Mouse (Mus musculus) heart, postnatal 10 days (tissue): ENCODE data around the gene Ccr4. TPM values are rescaled to one million over a fixed set of nuclear protein-coding genes. Genes with fewer than 3 reads are reported as not detected.

Experiments
- DNase-seq, 2 experiments: peaks; one replicate each; pipeline ENCODE4 v3.0.0; 2021
- intact Hi-C: fragments of 180-260 bp; cut with DNase I; formaldehyde crosslinking; loops from one replicate; pipeline ENCODE4 v1.15.1; 2025
- total RNA-seq, 2 experiments: library from RNA; stranded (reverse); gene quantifications; 2 replicates each; pipeline ENCODE4 v1.2.3; 2021

The Ccr4 gene
- total RNA-seq = under 1 TPM in 1 of 2 experiments, not detected in 1; 0.10 TPM

DNA sequence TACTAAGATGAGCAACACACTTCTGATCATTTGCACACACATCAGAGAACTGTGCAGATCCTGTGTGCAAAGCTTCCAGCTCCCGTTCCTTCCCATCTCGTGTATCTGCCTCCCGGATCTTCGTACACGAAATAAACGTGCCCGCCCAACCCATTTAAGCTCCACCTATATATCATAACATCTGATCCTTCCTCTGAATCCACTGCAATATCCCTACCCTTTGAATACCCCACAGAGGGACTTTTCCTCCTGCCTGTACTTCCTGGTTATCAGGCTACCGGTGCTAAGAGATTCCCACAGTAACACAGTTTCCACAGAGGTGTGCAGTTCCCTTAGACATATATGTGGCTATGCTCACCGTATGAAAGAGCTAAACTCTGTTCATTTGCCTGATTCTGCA lies at the start of gene Ccr4:
TSS of gene Ccr4 (minus strand) at position 101 of the 400 bp plus-strand sequence.
- no peak for DNase-seq
- intact Hi-C loops = no loop called here

DNA sequence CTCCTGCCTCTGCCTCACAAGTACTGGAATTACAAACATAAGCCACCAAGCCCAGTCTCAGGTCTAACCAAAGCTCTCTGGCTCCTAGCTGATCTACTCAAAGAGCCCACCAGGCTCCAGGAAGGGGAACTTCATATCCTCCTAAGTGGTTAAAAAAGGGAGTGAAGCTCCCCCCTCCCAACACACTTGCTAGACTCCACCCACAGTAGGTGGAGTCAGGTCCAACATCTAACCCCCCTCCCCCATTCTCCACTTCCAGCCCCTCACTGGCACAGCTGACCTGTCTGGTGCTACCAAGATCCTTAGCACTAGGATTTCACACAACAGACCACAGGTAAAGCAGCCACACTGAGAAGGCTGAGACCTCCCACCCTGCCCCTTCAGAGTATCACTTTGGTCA lies 49.1 kb upstream of the Ccr4 start:
- intact Hi-C loops = no loop called here

DNA sequence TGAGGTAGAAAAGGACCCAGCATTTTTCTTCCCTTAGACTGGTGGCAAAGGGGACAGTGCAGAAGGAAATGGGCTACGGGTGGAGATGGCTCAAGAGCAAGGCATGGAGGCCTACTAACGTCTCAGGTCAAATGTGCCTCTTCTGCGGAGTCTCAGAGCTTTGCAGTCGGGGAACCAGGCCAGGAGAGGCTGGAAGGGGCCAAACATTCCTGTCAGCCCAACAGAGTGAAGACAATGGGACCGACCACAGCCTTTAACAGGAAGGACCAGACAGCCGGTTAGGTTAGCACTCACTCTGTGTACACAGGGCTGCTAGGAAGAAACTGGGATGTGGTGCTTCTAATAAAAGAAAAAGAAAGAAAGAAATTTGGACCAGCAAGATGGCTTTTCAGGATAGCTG lies 45.3 kb upstream of the Ccr4 start:
- intact Hi-C loops = no loop called here
- DNase-seq = no peak

More for the DNA sequence above, 49.1 kb upstream of the Ccr4 start:
- DNase-seq = no peak

DNA sequence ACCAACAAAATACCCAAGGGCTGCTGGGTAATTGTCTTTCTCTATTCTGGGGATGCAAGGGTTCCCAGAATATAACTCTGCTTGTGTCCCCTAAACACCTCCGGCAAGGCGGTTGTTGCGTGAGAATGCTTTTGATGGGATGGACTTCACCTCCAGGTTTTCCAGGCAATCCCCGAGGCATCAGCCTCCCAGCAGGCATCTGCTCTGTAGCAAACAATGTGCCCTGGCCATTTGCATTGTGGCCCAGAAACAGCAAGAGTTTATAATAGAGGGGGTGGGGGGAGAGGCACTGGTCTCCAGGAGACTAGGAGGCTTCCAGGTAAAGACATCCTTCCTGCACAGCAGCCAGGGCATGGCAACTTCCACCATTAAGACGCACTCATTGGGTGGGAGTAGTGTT lies 44.4 kb upstream of the Ccr4 start:
- intact Hi-C loops = no loop called here
- DNase-seq = no peak

DNA sequence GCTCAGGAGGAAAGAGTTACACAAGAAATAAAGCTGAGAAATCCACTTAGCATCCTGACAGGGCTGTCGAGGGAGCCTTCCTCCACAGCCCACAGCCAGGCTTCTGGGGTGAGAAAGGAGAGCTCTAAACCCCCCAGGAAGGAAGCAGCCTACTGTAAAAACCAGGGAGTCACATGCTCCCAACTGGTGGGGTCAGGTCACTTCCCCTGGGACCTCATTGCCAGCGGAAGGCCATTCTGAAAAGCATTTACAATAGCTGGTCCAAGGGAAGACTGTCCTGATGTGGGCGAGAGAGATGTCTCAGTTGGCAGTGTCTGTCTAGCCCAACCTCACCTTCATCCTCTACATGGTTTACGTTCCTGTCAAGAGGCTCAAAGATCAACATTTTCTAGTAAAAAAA lies 43.8 kb upstream of the Ccr4 start:
- no peak for DNase-seq
- intact Hi-C loops = no loop called here

DNA sequence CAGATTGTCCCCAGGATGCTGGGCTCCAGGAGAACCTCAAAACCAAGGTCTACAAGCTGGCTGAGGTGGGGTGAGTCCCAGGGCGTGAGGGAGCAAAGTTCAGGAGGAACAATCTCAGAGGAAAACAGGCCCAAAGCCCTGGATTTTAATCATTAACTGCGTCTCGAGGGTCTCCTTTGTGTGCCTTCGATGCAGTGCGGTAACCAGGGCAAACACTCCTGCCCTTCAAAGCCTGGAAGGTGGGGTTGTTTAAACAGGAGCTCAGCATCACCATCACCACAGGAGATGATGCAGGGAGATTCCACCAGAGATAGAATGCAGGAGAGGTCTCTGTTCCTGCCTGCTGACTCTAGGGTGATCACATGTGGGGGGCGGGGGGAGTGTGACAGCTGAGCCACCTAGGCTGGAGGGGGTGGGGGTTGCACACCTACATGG lies 42.9 kb upstream of the Ccr4 start:
- no peak for DNase-seq
- intact Hi-C loops = no loop called here

DNA sequence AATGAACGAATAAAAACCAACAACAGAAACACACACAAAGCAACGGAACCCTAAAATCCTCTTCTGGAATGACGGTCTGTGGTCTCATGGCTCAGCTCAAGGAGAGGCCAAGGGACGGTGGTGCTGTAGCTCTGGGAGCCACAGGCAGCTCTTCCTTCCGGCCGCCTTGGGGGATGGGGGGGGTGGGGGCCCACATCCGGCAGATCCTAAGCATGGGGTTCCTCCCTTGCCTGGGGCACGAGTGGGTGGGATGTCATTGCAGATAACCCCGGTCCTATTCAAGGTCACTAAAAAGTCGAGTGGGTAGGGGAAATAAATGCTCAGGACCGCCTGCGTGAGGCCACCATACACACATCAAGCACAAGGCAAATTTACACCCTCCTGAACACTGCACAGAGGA lies 42.0 kb upstream of the Ccr4 start:
- no peak for DNase-seq
- intact Hi-C loops = no loop called here

DNA sequence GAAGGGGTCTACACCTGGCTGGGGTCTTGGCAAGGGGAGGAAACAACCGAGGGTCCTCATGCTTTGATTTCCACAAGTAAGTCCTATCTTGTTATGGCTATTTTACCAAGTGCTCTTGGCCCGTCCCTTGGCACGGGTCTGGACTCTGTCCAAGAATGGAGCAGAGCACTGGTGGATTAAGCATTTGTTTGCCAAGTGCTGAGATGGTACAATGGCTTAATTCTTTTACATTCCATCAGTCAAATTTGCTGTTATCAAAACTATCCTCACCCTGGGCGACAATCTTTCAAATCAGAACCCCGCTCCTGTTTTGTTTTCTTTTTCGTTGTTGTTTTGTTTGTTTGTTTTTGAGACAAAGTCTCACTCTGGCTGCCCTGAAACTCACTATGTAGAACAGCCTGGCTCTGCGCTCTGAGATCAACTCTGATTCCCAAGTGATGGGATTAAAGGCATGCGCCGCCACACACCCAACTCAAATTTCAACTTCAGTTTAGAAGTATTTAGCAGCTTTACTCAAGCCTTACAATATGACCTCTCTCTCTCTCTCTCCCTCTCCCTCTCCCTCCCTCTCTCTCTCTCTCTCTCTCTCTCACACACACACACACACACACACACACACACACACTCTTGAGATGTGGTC lies 40.2 kb upstream of the Ccr4 start:
- no peak for DNase-seq
- intact Hi-C loops = no loop called here

DNA sequence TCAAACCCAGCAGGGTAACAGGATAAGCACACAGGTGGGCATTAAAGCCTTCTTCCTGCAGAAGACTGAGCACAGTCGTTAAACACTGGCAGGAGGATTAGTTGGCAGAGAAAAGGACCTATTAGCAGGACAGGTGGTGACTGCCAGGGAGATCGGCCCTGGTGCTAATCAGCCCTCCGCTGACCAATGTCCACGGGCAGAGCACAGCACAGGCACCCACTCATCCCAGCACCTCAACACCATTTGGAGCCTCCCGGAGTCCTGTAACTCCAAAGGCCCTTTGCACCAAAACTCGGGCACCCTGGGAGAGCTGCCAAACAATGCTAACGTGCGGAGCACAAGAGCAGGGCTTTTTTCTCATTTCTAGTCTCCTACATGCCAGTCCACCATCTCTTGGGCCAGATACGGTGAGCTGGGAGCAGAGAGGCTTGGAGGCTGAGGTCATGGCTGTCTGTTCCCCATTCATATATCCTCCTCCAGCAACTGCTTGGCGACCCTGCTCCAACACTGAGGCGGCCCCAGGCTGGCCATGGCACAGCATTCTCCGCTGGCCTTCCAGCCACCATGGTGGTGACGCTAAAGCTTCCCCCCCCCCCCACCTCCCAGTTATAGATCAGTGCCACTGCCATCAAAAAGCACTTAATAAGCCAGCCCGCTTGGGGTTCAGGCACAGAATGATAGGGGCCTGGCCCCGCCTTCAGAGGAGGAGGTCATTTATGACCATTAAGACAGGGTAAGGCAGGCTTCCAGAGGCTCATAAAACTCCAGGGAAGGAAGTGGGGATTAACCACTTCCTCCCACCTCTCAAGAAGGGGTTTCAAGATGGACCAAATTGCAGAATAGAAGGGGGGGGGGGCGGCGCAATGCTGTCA lies 39.4 kb upstream of the Ccr4 start:
- DNase-seq = no peak
- intact Hi-C loops = no loop called here

DNA sequence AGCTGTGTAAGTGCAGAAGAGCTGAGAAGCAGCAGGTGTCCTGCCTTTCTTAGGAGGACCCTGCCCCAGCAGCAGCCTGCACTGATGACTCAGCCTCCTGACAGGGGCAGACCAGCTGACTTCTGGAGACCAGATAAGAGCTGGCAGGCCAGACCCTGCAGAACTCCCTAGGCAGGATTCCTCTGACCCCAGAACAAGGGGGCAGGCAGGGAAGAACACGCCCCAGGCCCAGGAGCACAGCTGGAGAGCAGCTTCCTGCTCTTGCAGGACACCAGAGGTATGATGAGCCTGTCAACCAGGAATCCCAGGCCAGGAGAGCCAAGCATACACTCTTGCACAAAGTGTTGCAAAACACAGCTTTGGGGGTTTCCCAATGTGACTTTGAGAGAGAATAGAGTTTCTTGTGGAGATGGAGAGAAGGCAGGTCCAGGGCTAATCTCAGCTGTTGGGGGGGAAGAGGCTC lies 36.6 kb upstream of the Ccr4 start:
- intact Hi-C loops = no loop called here
- DNase-seq = peak; percentile 34 to 42

DNA sequence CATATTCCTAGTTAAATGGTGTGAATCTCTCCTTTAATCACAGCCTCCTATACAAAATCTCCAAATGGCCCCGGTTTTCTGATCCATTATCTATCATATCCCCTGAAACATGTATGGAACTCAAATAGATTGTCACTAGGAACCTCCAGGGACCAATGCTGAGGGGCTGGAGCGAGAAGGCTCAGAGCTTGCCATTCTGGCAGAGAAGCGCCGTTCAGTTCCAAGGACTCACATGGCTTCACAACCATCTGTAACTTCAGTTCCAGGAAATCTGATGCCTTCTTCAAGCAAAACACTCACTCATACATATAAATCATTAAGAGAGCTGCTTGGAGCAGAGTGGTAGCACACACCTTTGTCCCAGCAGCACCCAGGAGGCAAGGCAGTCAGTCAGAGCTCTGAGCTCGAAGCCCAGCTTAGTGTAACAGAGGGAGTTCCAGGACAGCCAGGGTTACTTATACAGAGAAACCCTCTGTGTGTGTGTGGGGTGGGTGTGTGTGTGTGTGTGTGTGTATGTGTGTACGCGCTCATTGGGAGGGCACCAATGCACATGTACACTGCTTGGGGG lies 34.4 kb upstream of the Ccr4 start:
- intact Hi-C loops = no loop called here
- DNase-seq = no peak

DNA sequence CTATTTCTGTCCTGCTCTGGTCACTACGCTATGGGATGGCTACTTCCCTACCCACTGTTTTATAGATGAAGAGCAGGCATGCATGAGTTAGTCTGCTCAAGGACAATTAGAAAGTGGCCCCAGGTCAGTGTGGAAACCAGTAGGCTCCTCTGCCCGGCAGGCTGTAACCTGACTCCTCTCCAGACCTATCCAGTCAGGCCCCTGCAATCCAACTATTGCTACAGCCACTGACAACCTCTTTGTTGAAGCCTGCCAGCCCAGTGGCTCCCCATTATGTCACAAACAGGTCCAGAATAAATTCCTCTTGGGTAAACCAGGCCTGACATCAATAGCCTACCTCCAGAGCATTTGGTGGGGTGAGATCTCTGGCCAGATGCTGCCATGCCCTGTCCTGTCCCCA lies 31.9 kb upstream of the Ccr4 start:
- intact Hi-C loops = no loop called here
- DNase-seq = no peak

DNA sequence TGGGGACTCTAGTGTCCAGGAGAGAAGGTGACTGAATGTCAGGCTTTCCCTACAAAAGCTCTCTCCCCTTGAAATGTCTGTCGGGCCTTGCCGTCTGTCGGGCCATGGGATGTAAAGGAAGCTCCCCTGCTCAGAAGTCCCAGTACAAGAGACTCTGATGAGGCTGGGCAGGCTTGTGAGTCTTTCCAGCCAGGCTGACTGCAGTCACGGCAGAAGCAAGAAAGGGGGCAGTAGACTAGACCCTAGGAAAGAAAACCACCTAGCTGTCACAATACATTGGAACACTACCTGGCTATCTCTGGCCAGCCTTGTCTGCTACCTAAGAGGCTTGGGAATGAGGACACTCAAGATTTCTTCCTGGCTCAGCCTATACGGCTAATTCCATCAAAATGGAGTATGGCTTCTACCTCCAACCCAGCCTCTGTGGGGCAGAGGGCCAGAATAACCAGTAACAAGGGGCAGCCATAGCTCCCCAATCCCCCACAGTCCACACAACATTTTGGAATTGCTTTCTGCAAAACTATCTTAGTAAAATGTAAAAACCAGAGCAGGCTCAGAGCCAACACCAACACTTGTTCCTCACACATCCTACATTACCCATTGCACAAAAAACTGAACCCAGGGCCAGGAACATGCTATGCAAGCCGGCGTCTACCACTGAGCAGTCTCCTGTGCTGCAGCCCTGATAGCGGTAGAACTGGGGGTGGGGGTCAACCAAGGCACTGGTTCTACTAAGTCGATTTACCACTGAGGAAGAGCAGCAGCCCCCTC lies 30.2 kb upstream of the Ccr4 start:
- intact Hi-C loops = no loop called here

DNA sequence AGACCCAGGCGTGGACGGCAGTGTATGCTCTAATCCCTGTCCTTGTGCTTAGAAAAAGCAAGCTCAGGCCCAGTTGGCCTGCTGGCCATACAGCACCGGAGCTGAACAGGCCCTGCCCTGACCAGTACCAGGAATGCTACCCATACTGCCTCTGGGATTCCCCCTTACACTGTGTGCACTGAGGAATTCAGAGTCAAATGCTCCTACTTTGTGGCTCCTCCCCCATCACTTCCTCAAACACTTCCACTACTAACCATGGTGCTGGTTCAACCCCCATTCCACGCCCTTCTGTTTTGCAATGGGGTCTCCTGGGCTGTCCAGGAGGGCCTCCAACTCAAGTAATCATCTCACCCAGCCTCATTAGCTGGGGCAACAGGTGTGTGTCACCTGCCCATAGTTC lies 29.1 kb upstream of the Ccr4 start:
- DNase-seq = no peak
- intact Hi-C loops = no loop called here

More for the DNA sequence above, 30.2 kb upstream of the Ccr4 start:
- no peak for DNase-seq

DNA sequence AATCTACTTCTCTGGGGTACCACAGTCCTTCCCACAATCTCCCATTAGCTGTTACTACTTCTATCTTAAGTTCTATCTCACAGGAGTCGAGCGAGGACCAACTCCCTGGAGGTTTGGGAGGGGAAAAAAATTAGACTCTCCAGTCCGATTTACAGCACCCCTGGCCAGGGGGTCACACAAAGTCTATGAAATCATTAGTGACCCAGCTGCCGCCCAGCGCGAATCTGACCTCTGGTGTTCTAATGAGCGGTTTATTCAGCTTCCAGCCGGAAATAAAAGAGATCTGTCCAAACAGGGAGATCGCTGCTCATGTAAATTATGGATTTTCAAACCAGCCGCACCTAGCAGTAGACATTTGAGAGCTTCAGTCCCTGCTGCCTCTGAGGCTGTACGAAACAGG lies 26.6 kb upstream of the Ccr4 start:
- DNase-seq = no peak
- intact Hi-C loops = no loop called here

DNA sequence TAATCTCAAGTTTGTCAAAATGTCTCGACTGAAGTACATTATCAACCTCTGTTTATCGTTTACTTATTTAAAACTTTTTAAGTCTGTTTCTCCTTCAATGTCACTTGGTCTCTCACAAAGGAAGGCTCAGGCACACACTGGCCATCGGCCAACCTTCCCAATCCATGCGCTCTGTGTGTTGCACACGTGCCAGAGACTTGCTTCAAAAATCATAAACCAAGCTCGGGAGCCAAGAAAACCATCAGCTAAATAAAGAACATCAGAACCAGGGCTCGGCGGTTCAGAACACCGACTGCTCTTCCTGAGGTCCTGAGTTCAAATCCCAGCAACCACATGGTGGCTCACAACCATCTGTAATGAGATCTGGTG lies 23.9 kb upstream of the Ccr4 start:
- intact Hi-C loops = no loop called here
- peak; percentile 41 to 54 for DNase-seq

DNA sequence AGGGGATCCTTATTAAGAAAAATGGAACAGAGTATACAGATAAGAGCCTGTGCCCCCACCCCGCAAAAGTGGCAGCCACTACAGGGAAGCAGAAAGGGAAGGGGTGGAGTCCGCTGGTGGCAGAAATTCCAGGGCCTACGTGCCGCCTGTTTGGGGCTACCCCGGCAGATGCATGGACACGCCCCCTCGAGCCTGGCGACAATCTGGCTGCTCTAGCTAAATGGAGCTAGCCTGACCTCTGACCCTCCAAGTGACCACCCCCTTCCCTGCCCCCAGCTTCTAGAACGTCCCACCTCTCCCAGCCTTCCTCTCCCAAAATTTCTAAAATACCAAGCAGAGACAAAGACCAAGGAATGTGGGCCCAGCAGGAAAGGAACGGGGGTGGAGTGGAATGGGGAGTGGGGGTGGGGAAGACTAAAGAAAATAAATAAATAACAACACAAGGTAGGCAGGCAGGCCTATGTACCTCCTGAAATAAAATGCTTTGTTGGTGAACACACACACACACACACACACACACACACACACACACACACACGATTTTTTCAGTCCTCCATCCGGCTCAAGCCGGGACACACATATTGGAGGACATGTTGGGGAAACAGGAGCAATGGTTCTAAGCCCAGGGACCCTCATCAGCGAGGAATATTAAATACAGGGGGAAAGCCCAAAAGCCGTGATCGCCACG lies 23.4 kb upstream of the Ccr4 start:
- intact Hi-C loops = no loop called here
- peak; percentile 18 to 36 for DNase-seq

DNA sequence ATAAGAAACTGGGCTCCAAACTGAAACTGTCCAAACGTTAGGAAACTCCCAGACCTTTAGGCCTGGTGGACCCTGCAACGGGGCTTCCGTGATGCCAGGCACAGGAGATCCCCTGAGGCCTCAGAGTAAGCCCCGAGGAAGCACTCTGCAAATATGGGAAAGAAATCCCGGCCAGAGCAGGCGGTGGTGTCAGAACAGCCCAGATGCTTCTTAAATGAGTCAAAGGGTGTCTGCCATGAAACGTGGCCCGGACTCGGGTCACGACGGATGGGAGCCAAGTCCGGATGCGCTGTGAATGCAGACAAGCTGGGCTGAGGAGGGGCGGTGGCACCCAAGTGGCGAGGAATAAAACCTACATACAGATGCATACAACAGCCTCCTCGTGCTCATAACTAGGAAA lies 22.4 kb upstream of the Ccr4 start:
- DNase-seq = peak; percentile 64 to 70
- intact Hi-C loops = no loop called here

DNA sequence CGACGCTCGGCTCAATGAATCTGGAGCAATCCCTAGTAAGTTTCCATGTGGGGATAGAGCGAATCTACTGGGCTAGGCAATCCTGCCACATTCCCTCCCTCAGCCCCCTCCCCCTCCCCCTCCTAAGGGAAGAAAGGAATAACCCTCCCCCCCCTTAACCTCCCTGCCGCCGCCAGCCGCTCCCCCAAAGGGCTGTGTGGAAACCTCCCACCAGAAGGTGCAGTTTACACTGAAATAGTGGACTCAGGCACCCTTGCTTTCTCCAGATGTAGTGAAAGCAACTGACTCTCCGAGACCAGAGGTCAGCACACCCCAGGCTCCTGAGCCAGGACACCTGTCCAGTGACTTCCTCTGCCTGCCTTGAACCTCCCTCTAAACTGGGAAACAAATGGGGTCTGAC lies 21.9 kb upstream of the Ccr4 start:
- DNase-seq = no peak
- intact Hi-C loops = no loop called here

DNA sequence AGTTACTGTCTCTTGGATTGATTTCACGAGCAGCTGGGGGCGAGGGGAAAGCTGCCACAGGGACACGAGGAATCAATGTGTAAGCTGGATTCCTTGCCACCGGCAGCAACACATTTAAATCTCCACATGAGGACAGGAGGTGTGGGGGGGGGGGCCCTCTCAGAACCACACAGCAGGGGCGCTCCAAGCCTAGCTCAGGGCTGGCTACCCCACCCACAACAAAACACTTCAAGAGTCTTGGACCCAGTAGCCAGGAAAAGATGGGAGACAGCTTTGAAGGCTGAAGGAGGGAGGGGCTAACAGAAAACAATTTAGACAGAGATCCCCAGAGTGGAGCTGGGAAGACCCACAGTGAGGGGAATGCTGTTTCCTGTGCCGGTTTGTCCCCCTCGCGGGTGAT lies 21.2 kb upstream of the Ccr4 start:
- no peak for DNase-seq
- intact Hi-C loops = no loop called here
